Mouse (Mus musculus): ENCODE data around the gene Lhx4.
A peak's percentile ranks its signal among the peaks of the same experiment; 100 is the strongest.

Lhx4 gene

DNA sequence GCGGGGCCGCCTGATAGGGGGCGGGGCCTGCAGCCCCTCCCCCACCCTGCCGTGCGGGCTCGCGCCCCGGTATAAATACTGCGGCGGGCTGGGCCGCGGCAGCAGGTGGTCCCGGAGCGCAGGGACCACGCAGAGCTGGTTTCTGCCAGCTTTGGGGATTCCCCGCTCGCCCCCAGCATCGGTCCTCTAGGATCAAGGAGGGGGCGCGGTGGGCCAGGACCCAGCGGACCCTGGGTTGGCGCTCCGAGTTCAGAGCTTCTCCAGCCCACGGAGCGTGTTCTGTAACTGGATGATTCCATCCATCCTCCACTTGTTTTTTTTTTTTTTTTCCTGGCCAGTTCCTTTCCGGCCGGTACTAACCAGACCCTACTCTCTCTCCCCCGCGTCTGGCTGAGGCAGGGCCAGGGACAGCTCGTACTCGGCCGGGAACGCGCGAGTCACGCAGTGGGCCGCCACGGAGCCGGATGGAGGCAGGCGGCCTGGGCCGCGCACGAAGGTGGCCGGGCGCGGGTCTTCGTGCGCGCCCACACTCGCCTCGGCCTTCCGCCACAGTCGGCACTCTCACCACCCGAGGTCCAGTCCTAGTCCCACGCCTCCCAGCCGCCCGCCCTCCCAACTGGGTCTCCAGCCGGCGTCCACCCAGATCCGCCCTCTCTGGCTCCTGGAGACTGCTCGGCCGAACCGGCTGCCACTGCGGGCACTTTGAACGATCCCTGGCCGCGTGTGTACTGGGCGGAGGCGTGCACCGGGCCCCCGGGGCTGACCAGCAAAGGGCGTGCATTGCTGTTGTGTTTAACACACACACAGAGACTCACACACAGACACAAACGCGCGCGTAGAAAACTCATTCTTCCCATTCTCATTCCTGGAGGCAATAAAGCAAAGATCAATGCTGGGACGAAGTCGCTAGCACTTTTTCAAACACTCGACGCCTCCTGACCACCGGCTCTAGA lies 8.8 kb downstream of the Lhx4 start:
- no peak for DNase-seq (ENCODE audit: low spot score in 2 of 2)

DNA sequence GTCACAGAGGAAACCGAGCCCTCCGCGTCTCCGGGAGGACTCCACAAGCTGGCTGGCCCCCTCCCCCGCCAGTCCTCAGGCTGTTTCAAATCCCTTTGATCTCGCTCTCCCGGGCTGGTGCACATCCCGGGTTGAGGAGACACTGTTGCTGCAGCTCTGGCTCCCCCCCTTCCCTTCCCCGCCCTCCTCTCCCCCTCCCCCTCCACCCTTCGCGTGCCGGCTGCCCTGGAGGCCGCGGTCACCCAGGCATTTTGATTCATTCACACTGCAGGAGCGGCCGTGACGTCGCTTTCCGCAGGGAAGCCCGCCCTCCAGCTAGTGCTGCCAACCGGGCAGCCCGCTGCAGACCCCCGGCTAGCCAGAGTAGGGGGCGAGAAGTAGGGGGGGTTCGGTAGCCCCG lies 9.5 kb downstream of the Lhx4 start:
- DNase-seq (ENCODE audit: low spot score in 2 of 2): no peak

DNA sequence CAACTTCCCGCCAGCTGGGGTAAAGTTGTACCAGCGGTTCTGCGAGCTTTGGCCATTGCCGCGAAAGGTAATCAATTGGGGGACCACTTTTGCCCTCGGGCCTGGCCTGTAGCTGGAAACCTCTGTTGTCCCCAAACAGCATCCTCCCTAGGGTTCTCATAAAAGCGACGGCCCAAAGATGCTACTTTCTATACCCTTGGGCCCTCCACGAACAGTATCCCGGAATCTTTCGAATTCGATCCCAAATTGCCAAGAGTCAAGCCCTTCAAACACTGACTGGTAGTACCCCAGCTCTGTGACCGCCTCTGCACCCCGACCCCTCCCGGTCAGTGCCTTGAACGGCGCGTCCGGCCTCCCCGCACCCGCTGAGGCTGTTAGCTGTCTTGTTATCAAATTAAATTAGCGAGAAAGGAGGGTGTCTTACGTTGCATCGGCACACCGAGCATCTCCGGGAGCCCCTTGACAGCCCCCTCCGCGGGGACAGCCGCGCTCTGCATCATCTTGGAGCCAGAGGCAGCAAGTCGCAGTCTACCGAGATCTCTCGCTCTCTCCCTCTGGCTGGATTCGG lies 10.0 kb downstream of the Lhx4 start:
- DNase-seq (ENCODE audit: low spot score in 2 of 2): no peak

DNA sequence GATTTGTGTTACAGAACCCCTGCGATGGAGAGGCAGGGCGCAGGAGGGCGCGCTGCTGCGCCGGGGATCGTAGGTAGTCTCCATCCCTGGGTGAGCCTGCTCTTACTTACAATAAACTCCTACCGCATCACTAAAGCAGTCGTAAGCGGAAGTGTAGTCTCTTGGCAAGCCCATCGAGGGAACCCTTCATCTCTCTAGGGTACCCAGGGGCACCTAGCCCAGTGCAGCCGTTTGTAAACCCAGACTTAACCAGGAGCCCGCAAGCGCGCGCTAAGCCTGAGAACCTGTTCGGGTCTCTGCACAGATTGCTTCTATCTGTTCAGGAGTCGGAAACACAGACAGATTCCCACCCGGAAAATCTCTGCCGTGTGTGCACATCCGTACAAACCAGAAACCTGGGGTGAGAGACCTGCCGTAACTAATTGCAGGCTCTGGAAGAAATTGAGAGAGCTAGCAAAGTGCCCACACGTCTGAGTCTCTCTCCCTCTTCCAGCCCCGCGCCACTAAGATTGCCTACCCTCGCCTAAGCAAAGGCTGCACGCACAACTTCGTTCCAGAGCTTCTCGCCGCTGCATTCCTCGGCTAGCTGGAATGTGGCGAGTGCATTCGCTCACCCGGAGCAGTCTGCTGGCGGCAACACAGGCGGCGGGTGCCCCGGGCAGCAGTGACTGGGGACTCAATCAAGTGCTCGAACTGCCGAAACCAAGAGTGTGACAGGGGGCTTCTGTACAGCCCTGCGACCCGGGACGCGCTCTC lies 10.7 kb downstream of the Lhx4 start:
- no peak for DNase-seq (ENCODE audit: low spot score in 2 of 2)

- no peak for DNase-seq (ENCODE audit: low spot score in 2 of 2)
Measured at GRCm38 (mm10) chr1:155737809-155738383, 13.6 kb downstream of the Lhx4 start.

DNA sequence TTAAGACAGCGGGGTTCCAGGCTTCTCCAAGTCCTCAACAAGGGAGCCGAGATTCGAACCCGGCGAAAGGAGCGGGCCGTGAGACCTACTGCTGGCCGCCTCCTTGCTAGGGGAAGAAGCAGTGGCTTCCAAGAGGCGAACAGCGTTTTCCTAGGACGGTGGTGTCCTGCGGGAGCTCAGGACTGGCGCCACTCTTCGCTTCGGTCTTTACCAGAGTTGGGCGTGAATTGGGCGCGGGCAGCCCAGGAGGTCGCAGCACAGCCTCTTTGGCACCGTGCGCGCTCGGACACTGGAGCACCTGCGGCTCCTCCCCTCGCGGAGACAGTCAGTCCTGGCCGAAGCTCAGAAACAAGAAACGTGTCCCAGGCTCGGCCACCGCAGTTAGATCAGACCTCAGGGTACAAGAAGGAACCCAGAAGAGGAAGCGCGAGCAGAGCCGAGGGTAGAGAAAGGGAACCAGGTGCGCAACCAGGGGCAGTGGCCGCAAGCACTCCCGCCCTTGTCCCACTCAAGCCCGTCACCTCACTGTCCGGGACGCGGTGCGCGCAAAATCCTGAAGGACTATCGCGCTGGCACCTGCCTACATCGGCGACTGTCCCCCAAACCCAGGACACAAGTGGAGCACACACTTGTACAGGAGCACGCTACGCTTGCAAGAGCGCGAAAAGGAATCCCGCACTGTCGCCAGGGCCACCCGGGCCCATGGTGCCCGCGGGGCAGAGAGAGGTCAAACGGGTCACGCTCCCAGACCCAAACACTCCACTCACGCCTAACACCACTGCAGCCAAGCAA lies 14.3 kb downstream of the Lhx4 start:
- no peak for DNase-seq (ENCODE audit: low spot score in 2 of 2)

- DNase-seq (ENCODE audit: low spot score in 2 of 2): no peak
Measured at GRCm38 (mm10) chr1:155736096-155736825, 15.2 kb downstream of the Lhx4 start.

DNA sequence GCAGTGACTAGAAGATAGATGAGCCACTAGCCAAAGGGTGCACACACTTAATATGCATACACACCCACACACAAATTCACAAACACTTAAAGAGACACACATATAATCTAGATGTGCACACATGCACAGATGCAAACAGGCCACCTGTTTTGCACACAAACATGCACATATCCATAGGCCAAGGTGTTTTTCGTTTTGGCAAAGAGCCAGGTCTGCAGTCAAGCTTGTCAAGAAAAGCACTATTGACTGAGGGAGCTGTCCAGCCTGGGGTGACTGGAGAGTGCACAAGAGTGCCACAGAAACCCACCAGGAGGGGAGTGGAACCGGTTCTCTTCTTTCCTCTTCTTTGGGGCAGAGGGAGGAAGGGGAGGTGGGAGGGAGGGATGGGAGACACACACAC lies 20.3 kb downstream of the Lhx4 start:
- DNase-seq (ENCODE audit: low spot score in 2 of 2): no peak

DNA sequence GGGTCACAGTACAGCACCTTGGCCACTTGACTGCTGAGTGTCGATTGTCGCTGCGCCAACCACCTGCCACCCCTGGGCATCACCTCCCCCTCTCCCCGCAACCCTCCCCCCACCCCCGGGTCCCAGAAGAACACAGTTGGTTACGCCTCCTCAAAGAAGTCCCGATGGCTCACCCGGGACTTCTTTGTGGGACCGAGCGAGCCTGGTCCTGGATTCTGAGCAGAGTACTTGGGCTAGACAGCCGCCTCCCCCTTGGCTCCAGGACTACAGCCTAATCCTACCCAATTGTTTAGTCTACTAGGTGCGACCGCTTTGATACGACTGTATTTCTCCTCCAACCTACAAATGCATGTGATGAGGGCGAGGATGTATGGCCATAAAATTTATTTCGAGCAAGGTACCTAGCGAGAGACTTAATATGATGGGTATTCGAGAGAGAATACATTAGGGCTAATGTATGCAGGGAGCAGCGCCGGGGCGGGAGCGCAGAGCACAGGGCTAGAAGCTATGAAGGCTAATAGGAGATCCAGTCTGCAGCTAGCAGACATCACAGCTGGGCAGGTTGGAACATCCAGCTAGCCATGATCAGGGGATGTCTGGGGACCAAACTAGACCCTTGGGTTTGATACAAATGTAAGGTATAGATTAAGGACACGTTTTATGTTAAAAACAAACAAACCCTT lies 22.2 kb downstream of the Lhx4 start:
- no peak for DNase-seq (ENCODE audit: low spot score in 2 of 2)

DNA sequence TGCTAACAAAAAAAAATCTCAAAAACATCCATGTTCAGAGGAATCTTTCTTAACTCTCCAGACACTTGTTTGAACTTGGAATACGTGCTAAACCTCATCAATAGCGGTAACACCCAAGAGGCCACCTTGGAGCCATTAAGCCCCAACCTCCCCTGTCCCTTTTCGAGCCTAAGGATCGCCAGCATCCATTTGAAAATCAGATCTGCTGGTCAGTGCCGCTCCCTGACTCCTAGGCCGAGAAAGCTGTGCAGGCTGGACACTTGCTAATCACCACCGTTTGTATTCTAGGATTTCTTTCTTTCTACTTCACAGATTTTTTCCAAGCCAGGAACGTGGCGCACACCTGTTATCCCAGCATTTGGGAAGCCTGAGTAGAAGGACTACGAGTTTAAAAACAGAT lies 23.7 kb downstream of the Lhx4 start:
- no peak for DNase-seq (ENCODE audit: low spot score in 2 of 2)

GRCm38 (mm10) chr1:155725876-155726275 lies 25.6 kb downstream of the Lhx4 start:
- no peak for DNase-seq (ENCODE audit: low spot score in 2 of 2)

DNA sequence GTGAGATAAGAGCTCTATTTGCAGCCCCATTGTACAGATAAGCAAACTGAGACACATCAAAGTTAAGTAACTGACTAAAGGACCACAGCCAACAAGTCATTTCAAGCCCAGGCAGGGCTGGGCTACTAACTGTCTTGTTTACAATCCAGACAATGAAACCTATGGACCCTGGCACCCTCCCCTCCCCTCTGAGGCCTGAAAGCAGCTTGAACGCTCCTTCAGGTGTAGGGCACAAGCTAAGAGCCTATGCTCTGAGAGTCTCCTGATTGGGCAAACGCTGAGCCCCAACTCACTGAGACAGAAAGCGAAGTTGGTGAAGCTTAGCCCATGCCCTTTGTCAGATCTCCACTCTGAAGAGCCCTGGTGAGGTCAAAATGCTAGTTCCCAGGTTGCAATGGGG lies 27.2 kb downstream of the Lhx4 start:
- no peak for DNase-seq (ENCODE audit: low spot score in 2 of 2)

- DNase-seq (ENCODE audit: low spot score in 2 of 2): peak in 1 of 2 experiments; percentile 22
Measured at GRCm38 (mm10) chr1:155722185-155722584, 29.3 kb downstream of the Lhx4 start.

DNA sequence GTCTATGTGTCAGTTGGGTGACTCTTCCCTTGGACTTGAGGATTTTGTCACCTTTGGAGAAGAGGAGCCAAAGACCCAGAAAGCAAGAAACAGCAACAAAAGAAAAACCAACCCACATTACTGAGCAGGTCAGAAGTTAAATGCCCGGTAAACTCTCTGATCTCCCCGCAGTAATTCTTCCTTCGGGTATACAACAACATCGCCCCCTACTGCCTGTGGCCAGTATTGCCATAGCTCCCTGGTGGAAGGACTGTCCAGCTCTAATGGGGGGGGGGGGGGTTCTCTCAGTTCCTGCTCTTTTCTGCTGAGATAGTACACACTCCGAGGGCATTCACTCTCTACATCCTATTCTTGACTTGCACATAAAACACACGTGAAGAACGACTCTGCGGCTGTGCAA lies 30.0 kb downstream of the Lhx4 start:
- peak in 1 of 2 experiments; percentile 19 for DNase-seq (ENCODE audit: low spot score in 2 of 2)

DNA sequence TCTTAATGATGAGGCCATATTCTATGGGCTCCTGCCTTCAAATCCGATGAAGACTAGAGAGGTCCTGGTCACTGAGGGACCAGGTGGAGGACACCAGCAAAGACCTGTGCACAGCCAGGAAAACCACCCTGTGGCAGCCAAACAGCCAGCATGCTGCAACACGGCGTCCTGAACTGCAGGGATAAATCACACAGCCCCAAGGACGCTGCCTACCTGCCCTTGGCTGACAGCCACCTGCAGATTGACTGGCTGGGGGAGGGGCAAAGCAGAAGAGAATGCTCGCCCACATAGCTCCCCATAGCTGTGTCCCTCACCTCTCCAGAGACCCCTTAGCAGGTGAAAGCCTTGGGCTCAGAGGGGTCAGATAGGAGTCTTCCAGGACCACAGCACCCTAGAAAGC lies 31.5 kb downstream of the Lhx4 start:
- DNase-seq (ENCODE audit: low spot score in 2 of 2): no peak

GRCm38 (mm10) chr1:155718851-155719250 lies 32.6 kb downstream of the Lhx4 start:
- no peak for DNase-seq (ENCODE audit: low spot score in 2 of 2)

DNA sequence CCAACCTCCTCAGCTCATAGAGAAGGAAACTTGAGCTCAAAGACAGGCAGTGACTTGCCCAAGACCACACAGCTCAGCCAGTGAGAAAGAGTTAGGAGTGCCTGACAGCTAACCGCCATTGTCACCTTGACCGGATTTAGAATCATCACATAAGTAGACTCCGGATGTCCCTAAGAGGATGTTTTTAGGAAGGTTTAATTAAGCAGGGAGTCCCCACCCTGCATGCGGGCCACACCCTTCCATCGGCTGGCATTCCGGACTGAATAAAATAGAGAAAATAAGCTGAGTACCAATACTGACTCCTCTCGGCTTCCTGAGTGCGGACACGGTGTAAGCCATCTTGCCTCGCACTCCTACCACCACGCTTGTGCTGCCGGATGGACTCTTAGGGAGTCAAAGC lies 34.2 kb downstream of the Lhx4 start:
- DNase-seq (ENCODE audit: low spot score in 2 of 2): no peak

- no peak for DNase-seq (ENCODE audit: low spot score in 2 of 2)
Measured at GRCm38 (mm10) chr1:155715366-155715765, 36.1 kb downstream of the Lhx4 start.

DNA sequence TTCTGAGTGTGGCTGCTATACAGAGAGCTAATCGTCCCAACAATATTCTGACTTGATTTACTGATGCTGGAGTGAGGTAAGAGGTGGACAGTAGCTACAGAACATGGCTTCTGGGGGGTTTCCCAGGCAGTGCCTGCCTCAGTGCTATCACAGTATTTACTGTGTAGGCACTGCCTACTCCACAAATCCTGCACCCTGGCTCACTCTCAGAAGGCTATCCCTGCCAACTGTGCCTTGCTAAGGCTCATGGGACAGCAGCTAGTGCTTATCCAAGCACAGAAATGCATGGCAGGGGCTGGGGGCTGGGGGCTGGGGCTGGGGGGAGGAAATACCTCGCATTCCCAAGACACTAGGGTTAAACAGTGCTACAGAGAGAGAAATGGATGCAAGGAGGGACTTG lies 38.2 kb downstream of the Lhx4 start:
- DNase-seq (ENCODE audit: low spot score in 2 of 2): no peak

- no peak for DNase-seq (ENCODE audit: low spot score in 2 of 2)
Measured at GRCm38 (mm10) chr1:155704182-155704581, 47.3 kb downstream of the Lhx4 start.

All from thymus, postnatal 10 days (tissue).